In genomic region chr13:54684140-54684896, GRCm38 (mm10) we compare ENCODE assay signal across 9 mouse cellular contexts. TPM values are rescaled to one million over a fixed set of nuclear protein-coding genes. Genes with fewer than 3 reads are reported as not detected.
DNase-seq lines count a peak whose midpoint lies in the region; ATAC-seq lines count a peak whose summit lies in the region.
"Had no signal": no experiment of that assay in that cellular context is flagged by ENCODE, and none has a peak within 500 bp of the region (broad histone marks: within the 10 kb centered on the region; RNA-seq: fewer than 3 reads in every experiment).

No protein-coding gene starts in this region.

- peak overlapping the region; percentile 75 for H3K4me2 ChIP-seq in neural tube, embryonic 11.5 days (ENCODE audit: low read depth)

- no peaks in the 10 kb centered on the region for H3K9me3 ChIP-seq in neural tube, embryonic 11.5 days (ENCODE audit: control insufficient read depth, low read length)

- peaks cover 16% of the 10 kb centered on the region for H3K4me1 ChIP-seq in neural tube, embryonic 11.5 days (ENCODE audit: control insufficient read depth, insufficient read depth, low read length)

- H3K9ac ChIP-seq in neural tube, embryonic 11.5 days (ENCODE audit: low read length): no peak overlapping the region

- no peaks in the 10 kb centered on the region for H3K27me3 ChIP-seq in neural tube, embryonic 11.5 days (ENCODE audit: control insufficient read depth, insufficient read depth, low read length)

- WGBS in neural tube, embryonic 11.5 days: 75% methylated on average over 3 of the region's 3 CpGs

- ATAC-seq in neural tube, embryonic 11.5 days (ENCODE audit: insufficient read depth, low FRiP score, low TSS enrichment): no peak

- peaks cover 35% of the 10 kb centered on the region for H3K36me3 ChIP-seq in neural tube, embryonic 11.5 days (ENCODE audit: control insufficient read depth, insufficient read depth, low read length)

- H3K27ac ChIP-seq in neural tube, embryonic 11.5 days (ENCODE audit: low read depth, low read length): no peak overlapping the region

- 0 out of 2 replicates have a peak overlapping the region, but pooled peaks have one; percentile 0 for H3K4me3 ChIP-seq in neural tube, embryonic 11.5 days (ENCODE audit: low read depth, low read length)

- DNase-seq in cerebellum, adult 18-20 months: peak; percentile 13 to 20
- no peak for DNase-seq in cerebellum, postnatal 36 days
- no peak for DNase-seq in neural tube, embryonic 11.5 days (ENCODE audit: low spot score)
- DNase-seq in neural tube, embryonic 10.5 days (ENCODE audit: extremely low spot score, low spot score): no peak
- peak; percentile 40 to 41 for DNase-seq in kidney, postnatal 36 days
- peak; percentile 74 for DNase-seq in testis, postnatal 10 days (ENCODE audit: low spot score)
- DNase-seq in thymus, postnatal 4 days: no peak
- no peak for DNase-seq in right cerebral cortex, postnatal 4 days
- DNase-seq: thymus, adult 2 months had no signal

RNA-seq across cellular contexts. Expression of gene Rnf44, which starts 9.4 kb away (rescaled TPM):
- polyA plus RNA-seq in neural tube, embryonic 11.5 days (2014; fragmentation: Nextera tagmentation; extraction: Ambion mirVana): 126 and 130 TPM in 2 replicates

RNA-seq across cellular contexts. Expression of gene Cdhr2, which starts 16.9 kb away (rescaled TPM):
- polyA plus RNA-seq in neural tube, embryonic 11.5 days (2014; fragmentation: Nextera tagmentation; extraction: Ambion mirVana): 0.07 and 0.15 TPM in 2 replicates

Comparison
In these comparisons a context has a peak if more than half of its experiments do, and no peak if none do; other contexts are left out.
1. DNase-seq: peak in cerebellum, adult 18-20 months (2 of 2), kidney, postnatal 36 days (2 of 2) and testis, postnatal 10 days (single experiment); none in cerebellum, postnatal 36 days (0 of 2), neural tube, embryonic 11.5 days (single experiment), neural tube, embryonic 10.5 days (single experiment), thymus, postnatal 4 days (single experiment) and right cerebral cortex, postnatal 4 days (single experiment).